8 mouse cellular contexts compared by ENCODE assay signal in the genomic region with DNA sequence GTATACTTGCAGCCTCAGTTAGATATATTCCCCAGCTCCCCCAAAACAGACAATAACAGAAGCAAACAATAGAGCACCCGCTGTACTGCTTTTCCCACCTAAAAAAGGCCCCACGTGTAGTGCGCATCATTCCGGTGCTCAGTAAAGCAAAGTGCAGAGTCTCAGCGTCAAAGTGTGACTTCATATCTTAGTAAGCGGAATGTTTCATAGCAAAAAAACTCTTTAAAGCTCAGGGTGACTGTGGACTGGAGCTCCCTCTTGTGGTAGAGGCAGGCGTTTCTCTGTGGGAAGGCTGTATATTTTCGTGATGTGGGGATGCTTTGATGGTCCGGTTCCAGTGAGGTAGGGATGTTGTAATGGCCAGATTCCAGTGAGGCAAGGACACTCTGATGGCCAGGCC. TPM values are rescaled to one million over a fixed set of nuclear protein-coding genes. Genes with fewer than 3 reads are reported as not detected.
DNase-seq lines count a peak whose midpoint lies in the region; ATAC-seq and TF ChIP-seq lines count a peak whose summit lies in the region.

No protein-coding gene starts in this region.

- no peak for TF ChIP-seq POLR2A in testis, adult 2 months (IDR thresholded peaks at IDR 0.05; ENCODE audit: control insufficient read depth, low read depth, low read length)

- no peaks in the 10 kb centered on the region for H3K9me3 ChIP-seq in kidney, postnatal 0 days (replicated peaks; ENCODE audit: low read length)

- no peaks in the 10 kb centered on the region for H3K36me3 ChIP-seq in testis, adult 2 months (ENCODE audit: control insufficient read depth, insufficient read depth, low read length)
- H3K36me3 ChIP-seq in kidney, postnatal 0 days (ENCODE audit: insufficient read depth, low read length): peaks cover 16% of the 10 kb centered on the region; the same call in 1 of the 2 replicates

- TF ChIP-seq CTCF in gastrocnemius, adult 2 months (IDR thresholded peaks at IDR 0.05): peak; percentile 85
- TF ChIP-seq CTCF in testis, adult 2 months (IDR thresholded peaks at IDR 0.05; ENCODE audit: control insufficient read depth, insufficient read depth, insufficient replicate concordance, low read depth, low read length): peak; percentile 42; the same call in 1 of the 2 replicates
- peak; percentile 86 for TF ChIP-seq CTCF in kidney, postnatal 0 days (IDR thresholded peaks at IDR 0.05; ENCODE audit: low read depth)

- WGBS in kidney, postnatal 0 days: 51% methylated on average over 9 of the region's 9 CpGs

- H3K4me2 ChIP-seq in kidney, postnatal 0 days (ENCODE audit: low read length): no peak overlapping the region

- no peak overlapping the region for H3K9ac ChIP-seq in kidney, postnatal 0 days (ENCODE audit: low read depth, low read length)

- DNase-seq in gastrocnemius, adult 2 months: peak; percentile 64
- DNase-seq in gastrocnemius, postnatal 25 days: no peak
- DNase-seq in testis, postnatal 14 days (ENCODE audit: low spot score): no peak
- peak; percentile 30 for DNase-seq in c-Kit-positive CD71-negative TER-119-negative erythroid progenitor cells, embryonic 14.5 days (ENCODE audit: low read depth)
- peak; percentile 72 for DNase-seq in kidney, postnatal 0 days (ENCODE audit: low spot score)
- DNase-seq in lung, postnatal 14 days: peak; percentile 67
- DNase-seq in Muller cell, postnatal 12 days (ENCODE audit: inconsistent ontology term): no peak

- no peaks in the 10 kb centered on the region for H3K27me3 ChIP-seq in testis, adult 2 months (ENCODE audit: control insufficient read depth, insufficient read depth, low read length)
- H3K27me3 ChIP-seq in kidney, postnatal 0 days (ENCODE audit: insufficient read depth, low read length): no peaks in the 10 kb centered on the region

- no peak overlapping the region for H3K4me3 ChIP-seq in gastrocnemius, adult 2 months
- no peak overlapping the region for H3K4me3 ChIP-seq in testis, adult 2 months (ENCODE audit: control insufficient read depth, low read depth, low read length)
- no peak overlapping the region for H3K4me3 ChIP-seq in kidney, postnatal 0 days (replicated peaks; ENCODE audit: low read depth, low read length)

- H3K27ac ChIP-seq in gastrocnemius, adult 2 months: no peak overlapping the region
- H3K27ac ChIP-seq in testis, adult 2 months (ENCODE audit: control insufficient read depth, insufficient read depth, low read depth, low read length): no peak overlapping the region
- no peak overlapping the region for H3K27ac ChIP-seq in kidney, postnatal 0 days

- H3K4me1 ChIP-seq in testis, adult 2 months (ENCODE audit: control insufficient read depth, insufficient read depth, low read length): no peaks in the 10 kb centered on the region
- no peaks in the 10 kb centered on the region for H3K4me1 ChIP-seq in kidney, postnatal 0 days (replicated peaks; ENCODE audit: insufficient read depth, low read length)

- no peak for ATAC-seq in kidney, postnatal 0 days (replicated peaks; ENCODE audit: low FRiP score, low read depth)

- intact Hi-C loops in gastrocnemius, adult 2 months (cut with DNase I): loop anchor here (5.0 kb wide), 1 partner anchor 35 kb away; no protein-coding TSS in a partner anchor

RNA-seq across cellular contexts. Expression of a gene that starts 37.1 kb away (rescaled TPM):
- total RNA-seq in gastrocnemius, adult 2 months (2021): 1 to 10 TPM; 6.1 to 7.9 TPM
- total RNA-seq in gastrocnemius, postnatal 25 days (2021): 1 to 10 TPM; 5.0 to 6.3 TPM
- 2.4 and 2.5 TPM in 2 replicates for polyA plus RNA-seq in testis, adult 2 months (2012; rRNA removed)
- polyA plus RNA-seq in kidney, postnatal 0 days (2015; fragmentation: Nextera tagmentation; extraction: Ambion mirVana): 45.6 and 47.2 TPM in 2 replicates

Comparison
In these comparisons a context has a peak if more than half of its experiments do, and no peak if none do; other contexts are left out.
1. DNase-seq: peak in gastrocnemius, adult 2 months (single experiment), c-Kit-positive CD71-negative TER-119-negative erythroid progenitor cells, embryonic 14.5 days (single experiment), kidney, postnatal 0 days (single experiment) and lung, postnatal 14 days (single experiment); none in gastrocnemius, postnatal 25 days (single experiment), testis, postnatal 14 days (single experiment) and Muller cell, postnatal 12 days (single experiment).
2. Peak in every context shown above with its lines, with median percentiles within 50 percentile points of each other: CTCF ChIP-seq.